Mouse (Mus musculus) heart, postnatal 0 days (tissue): ENCODE results near the gene Rab4b. TPM values are rescaled to one million over a fixed set of nuclear protein-coding genes. Genes with fewer than 3 reads are reported as not detected.

Experiments
- ATAC-seq: fragments of 200-750 bp; cut with Nextera tagmentation; 2 replicates; pipeline ENCODE4 v1.8.0; 2017; ENCODE audit warnings: low read depth, moderate number of reproducible peaks, moderate library complexity; ENCODE audit not compliant: insufficient read depth
- DNase-seq: peaks from one replicate; pipeline ENCODE4 v3.0.0-alpha.2; 2016; ENCODE audit warnings: low spot score
- H3K27ac ChIP-seq: fragments of 300-500 bp; sonication (generic); 2 replicates; pipeline ENCODE4 v1.5.1; 2014; ENCODE audit warnings: low read depth, mild to moderate bottlenecking
- H3K27me3 ChIP-seq: fragments of 300-500 bp; sonication (generic); 2 replicates; pipeline ENCODE4 v1.6.1; 2014; ENCODE audit warnings: low read length, mixed read lengths; ENCODE audit not compliant: control insufficient read depth, insufficient read depth
- H3K36me3 ChIP-seq: fragments of 300-500 bp; sonication (generic); replicated peaks from 2 replicates; pipeline ENCODE4 v1.6.1; 2014; ENCODE audit warnings: low read length, mixed read lengths; ENCODE audit not compliant: control insufficient read depth, insufficient read depth
- H3K4me1 ChIP-seq: fragments of 300-500 bp; sonication (generic); 2 replicates; pipeline ENCODE4 v1.6.1; 2014; ENCODE audit warnings: antibody characterized with exemption; ENCODE audit not compliant: control insufficient read depth, insufficient read depth
- H3K4me2 ChIP-seq: fragments of 300-500 bp; sonication (generic); 2 replicates; pipeline ENCODE4 v1.6.1; 2014; ENCODE audit warnings: low read depth, mild to moderate bottlenecking, low read length, moderate library complexity
- H3K4me3 ChIP-seq: fragments of 300-500 bp; sonication (generic); 2 replicates; pipeline ENCODE4 v1.5.1; 2014; ENCODE audit warnings: low read depth, low read length
- H3K9ac ChIP-seq: fragments of 300-500 bp; sonication (generic); replicated peaks from 2 replicates; pipeline ENCODE4 v1.6.1; 2014; ENCODE audit warnings: low read depth, low read length, mixed read lengths
- H3K9me3 ChIP-seq: fragments of 300-500 bp; sonication (generic); replicated peaks from 2 replicates; pipeline ENCODE4 v1.6.1; 2016; ENCODE audit warnings: low read length; ENCODE audit not compliant: control insufficient read depth
- CTCF ChIP-seq: IDR thresholded peaks from 2 replicates; pipeline ENCODE4 v1.5.1; 2016; ENCODE audit warnings: antibody characterized with exemption, control low read depth, low read depth
- EP300 ChIP-seq: IDR thresholded peaks from 2 replicates; pipeline ENCODE4 v1.6.1; 2016; ENCODE audit warnings: antibody characterized with exemption, low read depth
- WGBS: fragments of 180-500 bp; shearing (Covaris S2); extraction: QIAGEN DNeasy Blood & Tissue Kit; methylation state at CpG from one replicate; pipeline ENCODE4 v1.1.7; 2014; 5-methylcytosine and 5-hydroxymethylcytosine counted together
- polyA plus RNA-seq: library from polyadenylated mRNA; unstranded; fragments of >200 nt; fragmentation: Nextera tagmentation; extraction: Ambion mirVana; gene quantifications from 2 replicates; pipeline ENCODE4 v1.2.1, GENCODE M21; 2015
- total RNA-seq: library from RNA; depleted of rRNA; stranded (reverse); fragments of >200 nt; gene quantifications from 2 replicates; pipeline ENCODE4 v1.2.3, GENCODE M21; 2014; ENCODE audit warnings: low replicate concordance

Gene Rab4b
- total and polyA plus RNA-seq, 2 experiments from 2014 or later = 45.9 to 74.2 TPM

DNA sequence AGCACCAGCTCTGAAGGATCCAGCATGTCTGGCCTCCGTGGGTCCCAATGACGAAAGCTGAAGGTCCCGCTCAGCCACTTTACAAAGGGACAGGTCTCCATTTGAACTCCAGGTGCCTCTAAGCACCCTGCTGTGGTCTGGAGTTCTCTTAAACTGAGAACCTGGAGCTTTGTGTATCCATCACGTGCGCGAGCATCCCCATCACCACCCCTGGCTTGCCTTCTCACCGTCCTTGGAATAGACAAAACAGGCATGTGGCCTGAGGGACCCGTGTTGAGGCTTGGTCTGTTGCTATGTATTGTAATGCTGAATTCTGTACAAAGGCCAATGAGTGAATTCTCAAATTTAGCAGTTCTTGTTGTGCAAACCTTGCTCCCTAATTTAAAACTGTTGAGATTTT is 20.1 kb upstream of the Rab4b start:
- no peak overlapping the region for H3K27ac ChIP-seq
- H3K36me3 ChIP-seq = peaks cover 26% of the 10 kb centered on the region
- H3K27me3 ChIP-seq = no peaks in the 10 kb centered on the region
- no peak overlapping the region for H3K4me2 ChIP-seq
- WGBS = 91% methylated on average over 8 of the region's 8 CpGs
- no peak for DNase-seq
- TF ChIP-seq CTCF = no peak
- TF ChIP-seq EP300 = no peak
- no peaks in the 10 kb centered on the region for H3K9me3 ChIP-seq
- ATAC-seq = no peak
- peaks cover 13% of the 10 kb centered on the region for H3K4me1 ChIP-seq
- no peak overlapping the region for H3K4me3 ChIP-seq
- H3K9ac ChIP-seq = no peak overlapping the region

DNA sequence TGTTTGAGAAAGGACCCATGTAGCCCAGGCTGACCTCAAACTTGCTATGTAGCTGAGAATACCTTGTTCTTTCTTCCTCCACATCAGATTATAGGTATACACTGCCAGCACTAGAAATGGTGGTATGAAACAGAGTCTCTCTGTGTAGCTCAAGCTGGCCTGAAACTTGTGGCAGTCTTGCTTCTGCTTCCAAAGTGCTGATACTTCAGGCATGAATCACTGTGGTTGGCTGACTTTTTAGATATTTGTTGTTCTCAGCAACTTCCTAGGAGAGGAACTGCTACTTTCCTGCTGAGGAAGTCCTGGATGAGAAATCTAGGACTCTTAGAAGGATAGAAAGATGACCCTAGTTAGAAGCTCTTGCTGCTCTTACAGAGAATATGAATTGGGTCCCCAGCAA is 19.7 kb upstream of the Rab4b start:
- Histone ChIP-seq H3K4me3 (no peak overlapping the region), H3K4me1 (peaks cover 13% of the 10 kb centered on the region), H3K4me2 (no peak overlapping the region), H3K27ac (no peak overlapping the region), H3K9ac (no peak overlapping the region), H3K36me3 (peaks cover 26% of the 10 kb centered on the region), H3K9me3 (no peaks in the 10 kb centered on the region), H3K27me3 (no peaks in the 10 kb centered on the region)
- DNase-seq = no peak
- no peak for TF ChIP-seq CTCF
- no peak for TF ChIP-seq EP300
- no peak for ATAC-seq

DNA sequence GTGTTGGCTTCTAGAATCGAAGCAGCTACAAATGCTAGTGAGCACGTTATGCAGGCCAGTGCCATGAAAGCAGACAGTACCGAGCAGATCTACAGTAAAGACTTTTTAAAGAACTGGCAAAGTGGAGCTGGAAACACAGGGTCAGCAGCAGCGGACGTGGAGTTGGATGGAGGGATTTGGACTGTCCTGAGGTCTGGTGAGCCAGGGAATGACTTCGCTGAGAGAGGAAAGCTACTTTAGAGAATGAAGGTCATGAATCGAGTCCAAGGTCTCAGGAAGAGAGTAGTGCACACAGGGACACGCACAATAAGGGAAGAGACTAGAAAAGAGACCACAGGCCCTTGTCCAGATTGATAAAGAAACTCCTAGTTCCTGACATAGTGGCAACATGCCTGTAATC is 18.9 kb upstream of the Rab4b start:
- TF ChIP-seq CTCF (no peak), EP300 (no peak)
- Histone ChIP-seq H3K4me1 (peaks cover 13% of the 10 kb centered on the region), H3K36me3 (peaks cover 26% of the 10 kb centered on the region), H3K9ac (no peak overlapping the region), H3K27me3 (no peaks in the 10 kb centered on the region), H3K4me3 (no peak overlapping the region), H3K27ac (no peak overlapping the region), H3K9me3 (no peaks in the 10 kb centered on the region), H3K4me2 (no peak overlapping the region)
- ATAC-seq = no peak
- WGBS = 86% methylated on average over 8 of the region's 8 CpGs
- DNase-seq = no peak

DNA sequence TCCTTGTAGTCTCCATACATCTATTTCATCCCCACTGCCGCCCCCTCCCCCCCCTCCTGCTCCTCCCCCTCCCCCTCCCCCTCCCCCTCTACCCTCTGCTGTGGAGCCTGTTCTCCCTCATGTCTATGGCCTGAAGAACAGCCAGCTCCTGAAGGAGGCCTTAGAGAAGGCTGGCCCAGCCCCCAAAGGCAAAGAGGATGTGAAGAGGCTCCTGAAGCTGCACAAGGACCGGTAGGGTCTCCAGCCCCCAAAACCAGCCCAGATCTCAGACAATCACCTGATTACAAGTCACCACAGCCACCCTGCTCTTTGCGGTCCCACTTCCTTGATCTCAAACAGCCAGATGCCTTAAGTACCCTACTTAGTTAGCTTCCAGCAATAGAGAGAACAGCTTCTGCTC is 18.4 kb upstream of the Rab4b start:
- no peak overlapping the region for H3K9ac ChIP-seq
- ATAC-seq (no peak), DNase-seq (no peak)
- WGBS = 87% methylated on average over 3 of the region's 3 CpGs
- no peak overlapping the region for H3K4me3 ChIP-seq
- peaks cover 13% of the 10 kb centered on the region for H3K4me1 ChIP-seq
- no peak overlapping the region for H3K4me2 ChIP-seq
- H3K27me3 ChIP-seq = no peaks in the 10 kb centered on the region
- TF ChIP-seq CTCF = no peak
- no peak for TF ChIP-seq EP300
- peaks cover 26% of the 10 kb centered on the region for H3K36me3 ChIP-seq
- no peaks in the 10 kb centered on the region for H3K9me3 ChIP-seq
- H3K27ac ChIP-seq = peak overlapping the region; percentile 99; the same call in 1 of the 2 replicates

DNA sequence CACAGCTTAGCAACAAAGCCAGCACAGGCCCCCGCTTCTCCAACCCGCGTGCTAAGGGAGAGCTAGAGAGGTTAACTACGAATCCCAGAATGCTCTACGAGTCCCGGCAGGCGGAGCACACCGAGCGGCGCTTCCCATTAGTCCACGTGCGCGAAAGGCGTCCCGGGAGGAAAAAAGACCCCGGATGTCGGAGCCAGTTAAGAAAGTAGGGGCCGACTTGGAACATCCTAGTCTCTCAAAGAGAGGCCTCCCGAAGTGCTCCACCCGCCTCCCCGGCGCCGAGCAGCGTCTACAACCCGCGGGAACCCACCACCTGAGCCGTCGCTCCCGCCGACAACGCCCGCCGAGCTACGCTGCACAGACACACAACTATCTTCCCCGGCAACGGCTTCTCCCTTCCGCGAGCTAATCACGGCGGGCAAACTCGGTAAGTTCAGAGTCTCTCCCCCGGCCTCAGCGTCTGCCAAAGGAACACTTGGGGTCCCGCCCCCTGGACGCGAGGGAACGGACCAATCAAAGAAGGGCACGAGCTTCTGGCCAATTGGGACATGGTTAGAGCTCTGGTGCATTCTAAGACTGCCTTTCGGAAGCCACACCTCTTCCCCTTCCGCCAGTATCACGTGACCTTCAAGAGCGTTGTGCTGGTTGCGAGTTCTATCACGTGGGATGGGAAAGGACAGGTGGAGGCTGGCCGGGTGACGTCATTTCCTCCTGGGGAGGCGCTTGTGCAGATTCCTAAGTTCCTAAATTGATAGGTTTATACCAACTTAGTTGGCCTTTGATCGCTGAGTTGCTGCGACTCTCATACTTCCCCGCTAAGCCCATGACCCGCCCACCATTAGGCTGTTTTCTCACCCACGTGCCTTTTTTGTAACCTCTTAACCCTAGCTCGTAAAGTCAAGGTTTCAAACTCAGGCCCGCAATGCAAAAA is 17.2 kb upstream of the Rab4b start, which contains the start of the genes BC024978 and Snrpa:
BC024978 (plus strand) TSS at position 101 of the 931 bp plus-strand sequence.
Snrpa (minus strand) TSS at position 591 of the 931 bp plus-strand sequence.
- Histone ChIP-seq H3K4me1 (peaks cover 13% of the 10 kb centered on the region), H3K9me3 (no peaks in the 10 kb centered on the region), H3K4me3 (peak within 1 kb of the TSS; percentile 83), H3K27ac (peak within 1 kb of the TSS; percentile 99), H3K27me3 (no peaks in the 10 kb centered on the region), H3K36me3 (peaks cover 32% of the 10 kb centered on the region), H3K4me2 (peak within 1 kb of the TSS; percentile 70), H3K9ac (peak within 1 kb of the TSS; percentile 90)
- WGBS = under 1% methylated on average over 63 of the region's 64 CpGs
- DNase-seq (peak; percentile 100), ATAC-seq (peak; percentile 98)
- TF ChIP-seq CTCF = no peak
- peak; percentile 30; the same call in 1 of the 2 replicates for TF ChIP-seq EP300
